Mouse (Mus musculus): Measurements from ENCODE around the gene Gm28043. TPM values are rescaled to one million over a fixed set of nuclear protein-coding genes. Genes with fewer than 3 reads are reported as not detected.

Gene Gm28043
- polyA plus RNA-seq, 1 experiment from 2014 or later = 2.2 TPM

Small RNA genes within 50 kb of the gene (microRNA-seq; reads per million reads assigned to microRNA genes)
- not detected for gene Mir7667

Other genes with a start within 250 kb of the Gm28043 start
- 10.3 and 10.9 TPM in 2 replicates for gene Pim1, start 124.1 kb upstream of the Gm28043 start, polyA plus RNA-seq (2015; fragmentation: Nextera tagmentation; extraction: Ambion mirVana)
- gene Gm17657, start 65.2 kb upstream of the Gm28043 start, polyA plus RNA-seq (2015; fragmentation: Nextera tagmentation; extraction: Ambion mirVana) = not detected in 2 replicates
- 29.9 and 31.0 TPM in 2 replicates for gene Tbc1d22b, start 65.1 kb upstream of the Gm28043 start, polyA plus RNA-seq (2015; fragmentation: Nextera tagmentation; extraction: Ambion mirVana)
- gene Tmem217, start 62.5 kb upstream of the Gm28043 start, polyA plus RNA-seq (2015; fragmentation: Nextera tagmentation; extraction: Ambion mirVana) = 1.5 and 1.7 TPM in 2 replicates
- gene Rnf8, start 86 bp upstream of the Gm28043 start, polyA plus RNA-seq (2015; fragmentation: Nextera tagmentation; extraction: Ambion mirVana) = 85.6 and 88.0 TPM in 2 replicates
- 109 and 116 TPM in 2 replicates for gene Cmtr1, start 45.7 kb downstream of the Gm28043 start, polyA plus RNA-seq (2015; fragmentation: Nextera tagmentation; extraction: Ambion mirVana)
- gene Ccdc167, start 102.2 kb downstream of the Gm28043 start, polyA plus RNA-seq (2015; fragmentation: Nextera tagmentation; extraction: Ambion mirVana) = 9.3 and 10.4 TPM in 2 replicates

All from midbrain, embryonic 15.5 days (tissue).